Mouse (Mus musculus): Measurements from ENCODE around the gene Gp1bb.

DNA sequence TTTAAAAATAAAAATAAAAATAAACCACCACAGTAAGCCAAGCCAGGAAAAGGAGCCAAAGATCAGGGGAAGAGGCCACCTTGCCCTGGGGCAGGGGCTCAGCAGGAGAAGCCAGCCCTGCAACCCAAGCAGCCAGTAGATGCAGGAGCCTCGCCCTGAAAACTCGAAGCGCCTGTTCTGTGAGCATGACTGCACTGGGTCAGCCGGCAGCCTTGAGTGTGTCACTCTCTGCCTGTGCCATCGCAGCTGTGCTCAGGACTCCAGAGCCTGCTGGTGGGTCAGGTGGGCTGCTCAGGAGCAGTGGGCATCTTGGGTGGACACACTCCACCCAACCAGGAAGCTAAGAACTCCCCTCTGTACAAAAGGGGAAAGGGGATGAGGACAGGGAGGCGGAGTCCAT is 23.1 kb upstream of the Gp1bb start:
- TF ChIP-seq CTCF (IDR thresholded peaks at IDR 0.05; ENCODE audit: control insufficient read depth, insufficient read depth, insufficient read length) (no peak), USF1 (IDR thresholded peaks at IDR 0.05; ENCODE audit: low read depth) (no peak), FOSL1 (IDR thresholded peaks at IDR 0.05; ENCODE audit: insufficient read depth, low read length, poor library complexity, severe bottlenecking) (no peak), MYOG (IDR thresholded peaks at IDR 0.05; ENCODE audit: control insufficient read depth, extremely low read depth, insufficient read length) (no peak), MAX (IDR thresholded peaks at IDR 0.05) (no peak)

Data from C2C12 (cell line).